Mouse (Mus musculus) embryonic fibroblast, embryonic 13.5 days (primary cell): ENCODE measurements around the gene Pitx2.

Source experiments
- CTCF ChIP-seq: IDR thresholded peaks from 2 replicates; pipeline ENCODE4 v1.5.1; 2011; ENCODE audit warnings: mild to moderate bottlenecking, control low read depth, low read length, moderate library complexity, borderline replicate concordance; ENCODE audit not compliant: insufficient read depth
- POLR2A ChIP-seq: IDR thresholded peaks from 2 replicates; pipeline ENCODE4 v1.6.1; 2011; ENCODE audit warnings: low read depth, mild to moderate bottlenecking, control low read depth, low read length, moderate library complexity

DNA sequence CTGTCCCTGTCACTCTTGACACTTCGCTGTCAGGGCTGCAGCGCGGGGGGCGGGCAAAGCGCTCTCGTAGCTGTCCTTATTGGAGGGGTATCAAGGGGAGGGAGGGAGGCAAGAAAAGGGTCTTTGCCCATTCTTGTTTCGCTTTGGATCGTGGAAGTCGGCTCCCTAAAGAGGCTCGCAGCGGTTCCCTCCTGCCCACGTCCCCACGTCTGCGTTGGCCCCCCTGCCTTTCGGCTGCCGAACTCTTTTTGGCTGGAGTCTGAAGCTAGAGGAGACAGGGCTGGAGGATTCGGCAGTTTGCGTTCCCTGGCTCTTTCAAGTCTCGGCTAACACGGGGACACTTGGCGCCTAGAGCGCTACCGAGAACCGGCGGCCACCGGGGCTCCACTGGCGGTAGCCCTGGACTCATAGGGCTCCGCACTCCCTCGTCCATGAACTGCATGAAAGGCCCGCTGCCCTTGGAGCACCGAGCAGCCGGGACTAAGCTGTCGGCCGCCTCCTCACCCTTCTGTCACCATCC lies 14.5 kb downstream of the Pitx2 start:
- TF ChIP-seq CTCF (no peak), POLR2A (no peak)
